Mouse (Mus musculus) left cerebral cortex, postnatal 36 days (tissue): ENCODE results near the gene Ifnar2. TPM values are rescaled to one million over a fixed set of nuclear protein-coding genes. Genes with fewer than 3 reads are reported as not detected.
"Not testable (repeated sequence)": the region's sequence is repeated elsewhere in the genome, so short reads cannot be mapped to it uniquely, and the experiment has no call there.

ENCODE experiments used
- DNase-seq, 2 experiments: peaks; one replicate each; pipeline ENCODE4 v3.0.0; 2021 to 2022; ENCODE audit warnings: low spot score in 2 of 2, mixed read lengths in 1 of 2
- intact Hi-C: fragments of 180-260 bp; cut with DNase I; formaldehyde crosslinking; loops from one replicate; pipeline ENCODE4 v1.15.1; 2025
- total RNA-seq, 2 experiments: library from RNA; stranded (reverse); gene quantifications; 2 replicates each; pipeline ENCODE4 v1.2.3; 2021

Gene Ifnar2
- total RNA-seq, 2 experiments from 2014 or later: 19.4 to 25.1 TPM

DNA sequence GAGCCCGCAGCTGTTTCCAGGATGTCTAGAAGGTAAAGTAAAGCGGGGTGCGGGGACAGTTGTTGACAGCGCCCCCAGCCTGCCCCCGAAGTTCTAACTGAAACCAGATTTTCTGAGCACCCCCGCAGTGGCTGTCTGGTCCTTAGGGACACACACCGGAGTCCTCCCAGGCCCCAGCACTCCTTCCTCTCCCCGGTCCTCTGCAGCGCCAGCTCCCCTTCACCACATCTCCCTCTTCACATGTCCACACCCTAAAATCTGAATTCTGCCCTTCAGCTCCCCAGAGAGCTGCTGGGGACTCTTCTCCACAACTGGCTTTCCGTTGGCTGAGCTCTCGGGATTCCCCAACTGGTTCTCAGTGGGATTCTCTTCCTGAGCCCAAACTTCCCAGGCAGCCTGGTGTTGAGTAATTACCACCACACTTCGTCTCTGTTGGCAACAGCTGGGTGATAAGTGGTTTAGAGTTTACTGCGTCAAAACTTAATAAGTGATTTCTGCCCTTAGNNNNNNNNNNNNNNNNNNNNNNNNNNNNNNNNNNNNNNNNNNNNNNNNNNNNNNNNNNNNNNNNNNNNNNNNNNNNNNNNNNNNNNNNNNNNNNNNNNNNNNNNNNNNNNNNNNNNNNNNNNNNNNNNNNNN, 34.1 kb downstream of the Ifnar2 start:
- DNase-seq: peak in 1 of 2 experiments; percentile 26
- intact Hi-C loops: loop anchor here (2.0 kb wide), 1 partner anchor 34 kb away; the partner anchor contains the start of gene Ifnar2

DNA sequence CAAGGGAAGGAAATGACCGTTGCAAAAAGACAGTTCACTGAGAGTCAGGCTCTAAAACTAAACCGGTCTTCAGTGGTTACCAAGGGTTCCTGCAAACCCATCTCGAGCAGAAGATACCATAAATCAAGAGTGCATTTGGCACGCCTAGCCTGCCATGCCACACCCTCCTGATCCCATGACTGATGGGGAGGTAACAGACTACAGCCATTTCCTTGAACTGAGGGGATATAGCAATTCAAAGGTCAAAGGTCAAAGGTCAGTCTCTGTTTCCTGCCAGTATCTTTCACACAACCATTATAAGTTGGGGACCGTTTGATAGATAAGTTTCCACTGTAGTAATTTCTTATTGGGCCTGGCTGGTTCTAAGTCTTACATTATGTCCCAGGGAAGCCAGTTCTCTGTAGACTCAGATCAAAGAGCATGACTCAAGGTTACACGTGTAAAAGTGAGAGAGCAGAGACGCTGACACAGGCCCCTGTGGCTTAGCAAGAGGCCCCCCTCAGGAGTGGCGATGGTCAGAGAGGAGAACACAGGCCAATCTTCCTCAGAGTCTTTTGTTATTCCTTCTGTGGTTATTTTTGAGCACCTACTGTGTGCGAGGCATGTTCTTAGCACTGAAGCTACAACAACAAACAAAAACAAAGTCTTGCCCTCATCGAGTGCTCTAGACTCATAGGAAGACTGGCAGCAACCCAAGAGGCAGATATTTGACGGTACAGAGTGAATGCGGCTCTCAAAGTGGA, 40.7 kb downstream of the Ifnar2 start:
- no peak for DNase-seq
- intact Hi-C loops: no loop called here

DNA sequence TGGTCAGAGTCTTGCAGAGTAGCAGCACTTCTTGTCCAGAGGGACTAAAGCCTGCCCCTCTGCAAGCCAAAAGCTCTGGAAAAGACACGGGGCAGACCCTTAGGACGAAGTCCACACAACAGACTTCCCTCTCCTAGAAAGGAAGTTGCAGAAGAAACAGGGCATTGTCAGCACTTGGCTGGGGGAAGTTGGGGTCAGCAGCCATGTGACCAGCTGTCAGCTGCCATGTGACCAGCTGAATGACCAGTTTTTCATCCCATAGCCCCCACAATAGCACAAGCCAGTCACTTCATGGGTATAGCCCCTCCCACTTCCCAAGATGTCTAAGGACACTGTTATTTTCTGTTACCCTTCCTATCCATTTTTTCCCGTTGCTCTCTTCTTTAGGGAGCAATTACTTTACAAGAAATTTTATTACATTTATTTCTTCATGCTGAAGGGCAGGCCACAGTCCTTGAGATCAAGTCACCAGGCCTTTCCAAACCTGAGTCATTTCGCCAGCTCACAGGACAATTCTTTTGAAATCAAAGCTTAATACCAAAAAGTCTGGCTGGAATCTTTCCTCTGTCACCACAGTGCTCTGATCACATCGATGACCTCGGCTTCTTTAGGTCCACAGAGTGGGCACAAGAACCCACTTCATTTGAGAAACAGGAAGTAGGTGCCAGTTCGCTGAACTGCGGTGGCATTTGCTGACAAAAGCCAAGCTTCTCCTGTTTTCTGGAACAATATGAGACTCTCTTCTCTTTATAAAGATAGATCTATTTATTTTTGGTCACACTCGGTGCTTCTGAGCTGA, 43.0 kb downstream of the Ifnar2 start:
- intact Hi-C loops: no loop called here
- no peak for DNase-seq

DNA sequence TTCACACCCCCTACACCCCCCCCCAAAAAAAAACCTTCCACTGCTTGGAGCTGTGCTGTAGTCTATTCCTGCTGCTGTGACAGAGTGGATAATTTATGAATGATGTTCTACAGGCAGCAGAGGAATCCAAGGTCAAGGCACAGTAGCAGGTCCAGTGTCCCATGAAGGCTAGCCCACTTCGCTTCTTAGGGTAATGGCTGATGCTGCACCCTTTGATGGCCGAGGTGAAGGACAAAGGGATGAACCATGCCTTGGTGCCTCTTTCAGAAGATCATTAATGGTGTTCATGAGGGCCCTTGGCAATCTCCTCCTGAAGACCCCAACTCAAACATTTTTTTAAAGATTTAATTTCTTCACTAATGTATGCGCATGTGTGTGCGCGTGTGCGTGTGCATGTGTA, 43.8 kb downstream of the Ifnar2 start:
- no peak for DNase-seq
- intact Hi-C loops: no loop called here

DNA sequence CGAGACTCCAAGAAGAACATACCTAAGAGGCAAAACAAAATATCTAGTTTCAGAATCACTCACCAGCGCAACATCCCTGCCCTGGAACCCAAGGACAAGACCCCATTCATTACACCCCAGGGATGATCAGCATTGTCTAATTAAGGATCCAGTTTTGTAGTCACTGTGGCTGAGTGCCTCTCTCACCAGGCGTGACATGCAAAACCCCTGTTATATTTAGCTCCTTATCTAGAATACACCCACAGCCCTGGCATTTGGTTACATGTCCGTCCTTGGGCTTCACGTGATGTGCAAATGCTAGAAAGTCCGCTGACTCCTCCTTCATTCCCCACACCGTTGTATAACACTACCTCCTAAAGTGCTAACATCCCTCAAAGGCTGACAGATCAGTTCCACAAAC, 44.4 kb downstream of the Ifnar2 start:
- DNase-seq: no peak
- intact Hi-C loops: no loop called here

DNA sequence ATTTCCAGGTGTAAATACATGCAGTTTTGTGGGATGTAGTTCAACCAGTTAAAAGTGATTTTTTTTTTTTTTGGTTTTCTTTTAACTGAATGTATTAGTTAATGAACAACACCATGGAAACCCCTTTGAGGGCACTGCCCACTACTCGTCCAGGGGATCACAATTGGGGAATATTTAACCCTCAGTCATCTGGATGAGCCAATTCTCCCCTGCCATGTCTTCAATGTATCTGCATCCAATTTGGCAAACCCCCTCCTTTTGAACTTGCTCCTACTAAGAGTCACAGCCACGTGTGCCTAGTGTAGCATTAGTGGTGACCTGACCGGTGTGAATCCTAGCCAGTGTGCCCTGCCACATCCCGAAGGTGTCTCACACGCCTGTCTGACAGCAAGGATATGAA, 45.9 kb downstream of the Ifnar2 start:
- no peak for DNase-seq
- intact Hi-C loops: no loop called here

DNA sequence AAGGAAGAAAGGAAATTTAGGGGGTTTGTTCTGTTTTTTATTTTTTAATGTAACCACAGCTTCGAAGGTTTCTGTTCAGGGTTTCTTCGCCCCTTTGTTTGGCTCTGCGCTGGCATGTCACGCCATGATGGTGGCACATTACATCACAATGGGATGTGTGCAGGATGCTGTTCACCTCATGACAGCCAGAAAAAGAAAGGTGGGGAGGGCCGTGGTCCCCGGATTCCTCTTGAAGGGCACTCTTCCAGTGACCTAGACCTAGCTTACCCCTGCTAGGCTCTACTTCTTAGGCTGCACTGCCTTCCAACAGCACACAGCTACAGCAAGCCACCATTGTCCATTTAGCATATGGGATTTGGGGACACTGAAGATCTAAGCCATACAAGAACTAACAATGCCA, 53.2 kb downstream of the Ifnar2 start:
- no peak for DNase-seq
- intact Hi-C loops: no loop called here

DNA sequence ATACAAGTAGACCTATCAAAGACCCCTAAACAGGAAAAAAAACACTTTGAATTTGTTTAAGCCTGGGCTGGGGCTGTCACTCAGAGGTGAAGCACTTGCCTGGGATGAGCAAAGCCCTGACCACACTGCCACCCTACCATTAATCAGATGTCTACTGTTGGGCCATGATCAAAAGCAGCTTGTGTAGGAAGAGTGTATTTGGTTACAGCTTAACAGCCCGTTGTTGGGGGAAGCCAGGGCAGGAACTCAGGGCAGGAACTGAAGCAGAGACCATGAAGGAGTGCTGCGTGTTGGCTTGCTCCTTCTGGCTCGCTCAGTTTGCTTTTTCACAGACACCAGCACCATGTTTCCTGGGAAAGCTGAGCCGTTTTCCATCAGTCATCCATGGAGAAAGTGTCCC, 54.0 kb downstream of the Ifnar2 start:
- intact Hi-C loops: no loop called here
- no peak for DNase-seq

DNA sequence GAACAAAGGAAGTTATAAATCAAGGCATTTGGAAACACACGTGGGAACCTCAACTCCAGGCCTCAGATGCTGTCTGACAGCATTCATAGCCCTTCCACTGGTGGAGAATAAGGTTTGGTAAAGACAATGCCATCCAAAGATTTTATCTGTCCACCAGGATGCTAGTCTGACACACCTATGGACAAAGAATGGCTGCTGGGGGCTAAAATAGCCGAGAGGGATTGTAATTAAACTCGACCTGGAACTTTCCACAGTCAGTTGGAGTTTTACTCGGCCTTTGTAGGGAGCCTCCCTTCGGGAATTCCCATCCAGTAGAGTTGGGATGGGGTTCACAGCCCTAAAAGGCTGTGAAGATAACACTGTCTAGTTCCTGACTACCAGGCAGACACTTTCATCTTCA, 54.9 kb downstream of the Ifnar2 start:
- DNase-seq: no peak
- intact Hi-C loops: no loop called here

DNA sequence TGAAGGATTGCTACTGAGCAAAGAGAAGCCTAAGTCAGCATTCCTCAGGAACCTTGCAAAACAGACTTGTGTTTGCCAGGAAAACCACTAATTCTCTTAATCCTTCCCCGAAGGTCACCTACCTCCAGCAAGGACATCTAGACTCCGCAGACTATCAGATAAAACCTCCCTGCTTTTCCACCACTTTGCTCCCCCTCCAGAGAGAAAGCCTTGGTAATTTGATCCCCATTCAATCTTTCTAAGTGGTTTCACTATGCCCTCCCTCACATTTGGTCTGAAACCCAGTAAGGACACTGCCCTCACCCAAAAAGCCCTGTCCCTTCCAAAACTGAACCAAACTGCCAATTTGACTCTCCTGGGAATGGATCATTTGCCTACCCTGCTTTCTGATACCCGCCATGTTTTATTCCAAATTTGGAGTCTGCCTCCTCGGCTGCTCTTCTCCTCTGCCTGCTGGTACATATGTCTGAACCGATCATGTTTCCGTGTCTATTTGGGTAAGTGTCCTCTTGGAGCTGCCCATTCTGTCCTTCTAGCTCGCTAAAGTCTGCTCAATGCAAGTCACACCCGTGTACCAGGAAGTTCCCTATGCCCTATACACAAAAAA, 55.8 kb downstream of the Ifnar2 start:
- intact Hi-C loops: no loop called here
- no peak for DNase-seq

DNA sequence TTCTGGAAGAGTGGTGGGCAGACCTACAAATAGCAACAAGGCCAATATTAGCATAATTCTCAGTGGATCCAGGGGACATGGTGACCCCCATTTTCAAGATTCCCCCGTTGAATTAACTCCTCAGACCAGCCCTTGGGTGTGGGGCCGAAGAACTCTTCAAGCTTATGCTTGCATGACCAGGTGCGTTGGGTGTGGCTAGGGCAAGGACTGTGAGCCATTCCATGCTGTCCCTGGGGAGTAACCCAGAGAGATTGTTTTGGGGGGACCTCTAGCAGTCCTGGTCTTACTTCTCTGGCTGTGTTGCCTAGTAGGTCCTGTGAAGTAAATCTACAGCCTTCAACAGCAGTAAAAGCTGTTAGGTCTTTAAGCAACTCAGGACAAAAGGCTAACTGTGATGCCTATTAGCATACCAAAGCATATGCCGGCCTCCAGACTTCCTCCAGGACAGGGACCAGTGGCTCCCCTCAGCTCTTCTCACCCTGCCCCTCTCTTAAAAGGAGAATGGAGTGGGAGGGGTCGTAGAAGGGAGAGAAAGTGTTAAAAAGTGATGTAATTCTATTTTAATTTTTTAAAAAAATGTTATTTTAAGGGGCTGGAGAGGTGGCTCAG, 60.2 kb downstream of the Ifnar2 start:
- intact Hi-C loops: no loop called here
- no peak for DNase-seq

DNA sequence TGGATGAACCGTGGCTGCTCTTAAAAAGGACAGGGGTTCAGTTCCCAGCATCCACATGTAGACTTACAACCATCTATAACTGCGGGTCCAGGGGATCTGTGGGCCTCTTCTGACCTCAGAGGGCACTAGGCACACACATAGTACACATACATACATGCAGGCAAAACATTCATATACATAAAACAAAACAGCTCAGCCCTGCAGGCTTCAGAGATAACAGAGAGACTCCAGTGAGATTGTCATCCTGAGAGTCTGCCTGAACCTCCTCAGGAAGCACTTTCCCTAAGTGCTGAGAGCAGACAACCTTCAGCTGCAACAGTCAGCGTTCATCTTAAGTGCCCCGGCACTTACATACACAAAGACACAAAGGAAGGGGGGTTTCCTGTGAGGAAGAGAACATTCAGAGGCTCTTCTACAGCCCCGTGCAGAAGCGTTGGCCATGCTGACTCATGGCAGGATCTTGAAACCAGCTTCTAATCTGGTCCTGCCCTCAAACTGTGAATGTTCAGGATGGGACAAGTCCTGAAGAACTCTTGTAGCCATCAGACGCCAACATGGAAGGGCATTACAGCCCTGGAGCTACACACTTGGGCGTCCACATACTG, 60.8 kb downstream of the Ifnar2 start:
- intact Hi-C loops: no loop called here
- DNase-seq: no peak

DNA sequence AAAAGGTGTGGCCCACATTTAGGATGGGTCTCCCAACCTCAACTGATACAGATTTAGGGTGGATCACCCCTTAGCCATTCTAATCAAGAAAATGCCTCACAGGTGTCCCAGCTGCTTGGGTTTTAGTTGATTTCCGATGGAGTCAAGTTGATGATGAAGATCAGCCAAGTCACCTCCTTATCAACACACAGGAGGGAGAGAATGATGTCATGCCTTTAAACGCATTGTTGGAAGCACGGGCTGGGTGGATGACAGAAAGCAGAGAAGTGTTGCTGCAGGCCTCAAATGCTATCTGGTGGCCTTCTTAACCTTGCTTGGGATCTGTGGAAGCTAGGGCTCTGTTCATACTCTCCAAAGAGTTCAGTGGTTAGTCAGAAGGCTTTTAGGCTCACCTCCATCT, 61.5 kb downstream of the Ifnar2 start:
- DNase-seq: no peak
- intact Hi-C loops: no loop called here

DNA sequence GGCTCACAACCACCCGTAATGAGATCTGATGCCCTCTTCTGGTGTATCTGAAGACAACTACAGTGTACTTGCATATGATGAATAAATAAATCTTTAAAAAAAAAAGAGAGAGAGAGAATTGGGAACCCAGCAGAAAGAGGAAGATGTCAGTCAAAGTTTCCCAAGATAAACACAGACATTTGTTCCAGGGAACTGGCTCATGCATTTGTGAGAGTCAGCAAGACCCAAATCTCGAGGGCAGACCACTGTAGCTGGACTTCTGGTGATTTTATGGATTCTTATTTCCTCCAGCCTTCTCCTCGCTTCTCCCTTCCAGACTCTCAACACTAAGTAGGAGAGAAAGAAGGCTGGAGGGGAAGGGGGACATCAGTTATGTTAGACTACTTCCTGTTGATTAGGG, 65.5 kb downstream of the Ifnar2 start:
- DNase-seq: no peak
- intact Hi-C loops: no loop called here

DNA sequence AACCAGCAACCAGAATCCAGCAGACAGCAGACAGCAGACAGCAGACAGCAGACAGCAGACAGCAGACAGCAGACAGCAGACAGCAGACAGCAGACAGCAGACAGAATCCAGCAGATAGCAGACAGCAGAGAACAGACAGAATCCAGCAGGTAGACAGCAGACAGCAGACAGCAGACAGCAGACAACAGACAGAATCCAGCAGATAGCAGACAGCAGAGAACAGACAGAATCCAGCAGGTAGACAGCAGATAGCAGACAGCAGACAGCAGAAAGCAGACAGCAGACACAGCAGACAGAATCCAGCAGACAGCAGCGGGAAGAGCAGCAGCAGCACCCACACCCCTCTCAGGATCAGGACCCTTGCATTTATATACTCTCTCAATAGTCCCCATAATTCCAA, 66.0 kb downstream of the Ifnar2 start:
- intact Hi-C loops, DNase-seq: not testable (repeated sequence)

DNA sequence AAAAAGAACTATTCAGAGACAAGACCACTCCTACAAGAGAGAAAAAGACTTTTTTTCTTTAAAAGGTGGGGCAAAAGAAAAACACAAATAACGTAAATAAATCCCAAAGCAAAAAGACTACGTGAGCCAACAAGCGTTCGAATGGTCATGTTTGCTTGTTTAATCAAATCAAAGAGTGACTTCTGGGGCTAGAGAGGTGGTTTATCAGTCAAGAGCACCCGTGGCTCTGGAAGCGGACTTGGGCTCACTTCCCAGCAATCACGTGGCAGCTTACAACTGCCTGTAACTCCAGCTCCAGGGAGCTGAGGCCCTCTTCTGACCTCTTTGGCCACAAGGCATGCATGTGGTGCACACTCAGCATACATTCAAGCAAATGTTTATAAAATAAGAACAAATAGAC, 68.8 kb downstream of the Ifnar2 start:
- no peak for DNase-seq
- intact Hi-C loops: loop anchor here (5.0 kb wide), 1 partner anchor 79 kb away; no protein-coding TSS in a partner anchor

DNA sequence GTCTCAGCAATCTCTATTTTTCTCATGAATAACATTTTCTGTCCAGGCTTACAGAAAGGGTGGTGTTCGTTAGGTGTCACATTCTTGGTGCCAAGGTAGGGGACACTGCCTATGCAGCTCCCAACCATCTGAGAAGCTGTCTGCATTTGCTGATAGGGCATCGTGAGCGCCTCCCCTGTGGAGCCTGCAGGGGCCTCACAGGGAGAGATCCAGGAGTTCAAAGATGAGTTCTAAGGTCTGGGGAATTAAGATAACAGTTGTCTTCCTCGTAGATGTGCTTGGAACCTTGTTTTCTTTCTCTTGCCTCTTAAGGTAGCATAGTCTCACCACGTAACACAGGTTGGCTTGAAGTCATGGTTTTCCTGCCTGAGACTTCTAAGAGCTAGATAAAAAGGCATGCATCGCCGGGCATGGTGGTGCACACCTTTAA, 69.2 kb downstream of the Ifnar2 start:
- intact Hi-C loops: loop anchor here (5.0 kb wide), 1 partner anchor 80 kb away; no protein-coding TSS in a partner anchor

DNA sequence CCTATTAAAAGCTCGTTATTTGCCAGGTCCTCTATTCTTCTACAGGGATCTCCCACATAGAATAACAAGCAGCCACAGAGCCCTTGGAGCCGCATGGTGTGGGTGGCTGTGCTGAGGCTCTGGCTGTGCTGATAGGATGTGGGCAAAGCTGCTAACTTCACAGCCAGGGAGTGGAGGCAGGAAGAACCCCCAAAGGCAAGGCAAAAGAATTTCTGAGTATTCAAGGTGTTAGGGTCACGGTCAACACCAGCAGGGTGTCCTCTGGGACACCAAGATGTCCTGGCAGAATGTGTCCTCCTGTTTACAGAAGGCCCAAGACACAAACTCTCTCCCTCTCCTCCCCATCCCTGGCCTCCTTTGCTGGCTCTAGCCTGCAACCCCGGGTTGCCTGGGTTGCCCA, 69.9 kb downstream of the Ifnar2 start:
- intact Hi-C loops: loop anchor here (5.0 kb wide), 1 partner anchor 80 kb away; no protein-coding TSS in a partner anchor

More for the DNA sequence above, 69.2 kb downstream of the Ifnar2 start:
- DNase-seq: no peak

DNA sequence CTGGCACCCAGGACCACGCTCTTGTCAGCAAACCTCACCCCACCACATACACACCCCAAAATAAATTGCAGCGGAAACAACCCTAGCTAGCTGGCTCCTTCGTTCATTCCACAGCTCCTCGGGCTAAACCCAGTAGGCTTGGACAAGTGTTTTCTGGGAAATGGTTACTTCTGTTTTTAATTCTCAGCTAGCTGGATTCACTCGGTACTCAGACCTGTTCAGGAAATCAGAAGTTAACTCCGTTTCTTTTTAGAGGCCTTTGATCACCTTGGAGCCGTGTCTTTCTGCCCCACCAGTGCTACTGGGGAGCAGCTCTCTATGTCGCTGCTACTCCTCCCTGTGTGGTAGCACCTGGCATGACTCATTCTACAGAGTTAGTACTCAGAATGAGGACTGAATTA, 70.6 kb downstream of the Ifnar2 start:
- intact Hi-C loops: loop anchor here (5.0 kb wide), 1 partner anchor 81 kb away; no protein-coding TSS in a partner anchor
- DNase-seq: no peak

More for the DNA sequence above, 69.9 kb downstream of the Ifnar2 start:
- peak; percentile 21 to 35 for DNase-seq
